Mouse (Mus musculus) mouse embryonic stem cell (cell line): ENCODE data around the gene Ikzf3.

ENCODE experiments used
- in situ Hi-C, 2 experiments: fragments of 300-500 bp; cut with MboI; formaldehyde crosslinking; loops; 1 replicate in 1 of 2; 3 replicates in 1 of 2; pipeline ENCODE4 v1.14.3; 2019 to 2020; ENCODE audit warnings: low sequenced_read_pairs in 2 of 2, low pct_unique_long_range_greater_than_20kb in 1 of 2, mixed read lengths in 1 of 2; ENCODE audit not compliant: unreplicated experiment in 1 of 2

Ikzf3 gene

DNA sequence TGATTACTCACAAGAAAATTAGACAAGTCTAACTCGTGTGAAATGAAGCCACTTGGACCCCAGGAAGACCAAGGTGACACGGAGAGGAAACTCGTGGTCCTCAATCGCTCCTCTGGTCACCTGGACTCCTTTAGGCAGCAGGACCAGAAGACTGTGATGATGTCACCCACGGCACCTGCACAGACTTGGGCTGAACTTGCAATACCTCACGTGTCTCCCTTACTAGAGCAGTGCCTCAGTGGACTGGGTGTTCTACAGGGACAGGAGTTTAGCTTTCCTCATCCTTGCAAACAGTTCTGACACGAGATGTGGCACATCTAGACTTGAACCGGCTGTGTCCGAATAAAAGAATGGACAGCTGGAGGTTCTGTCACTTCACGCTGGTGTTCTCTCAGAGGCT, 63.8 kb downstream of the Ikzf3 start:
- in situ Hi-C loops, result no loop called here

DNA sequence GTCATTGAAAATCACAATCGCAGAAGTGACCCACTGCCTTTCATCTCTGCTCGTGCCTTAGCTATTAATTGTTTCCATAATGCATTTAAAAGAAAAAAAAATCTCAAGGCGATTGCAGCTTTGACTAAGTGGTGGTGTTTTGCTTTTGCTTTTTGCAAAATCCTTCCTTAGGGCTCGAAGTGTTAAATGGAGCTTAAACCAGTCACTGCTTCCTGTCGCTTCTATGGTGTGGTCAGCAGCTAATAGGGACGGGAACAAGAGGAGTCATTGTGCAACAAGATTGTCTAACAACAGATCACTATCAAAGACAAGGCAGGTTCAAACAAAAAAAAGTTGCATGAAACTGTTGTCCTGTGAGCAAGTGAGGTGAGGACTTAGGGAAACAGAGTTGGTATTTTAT, 64.6 kb downstream of the Ikzf3 start:
- in situ Hi-C loops, result no loop called here

- in situ Hi-C loops, result no loop called here
Measured at GRCm38 (mm10) chr11:98479940-98480497, 65.8 kb downstream of the Ikzf3 start.

- in situ Hi-C loops, result no loop called here
Measured at GRCm38 (mm10) chr11:98479026-98479939, 66.5 kb downstream of the Ikzf3 start.

DNA sequence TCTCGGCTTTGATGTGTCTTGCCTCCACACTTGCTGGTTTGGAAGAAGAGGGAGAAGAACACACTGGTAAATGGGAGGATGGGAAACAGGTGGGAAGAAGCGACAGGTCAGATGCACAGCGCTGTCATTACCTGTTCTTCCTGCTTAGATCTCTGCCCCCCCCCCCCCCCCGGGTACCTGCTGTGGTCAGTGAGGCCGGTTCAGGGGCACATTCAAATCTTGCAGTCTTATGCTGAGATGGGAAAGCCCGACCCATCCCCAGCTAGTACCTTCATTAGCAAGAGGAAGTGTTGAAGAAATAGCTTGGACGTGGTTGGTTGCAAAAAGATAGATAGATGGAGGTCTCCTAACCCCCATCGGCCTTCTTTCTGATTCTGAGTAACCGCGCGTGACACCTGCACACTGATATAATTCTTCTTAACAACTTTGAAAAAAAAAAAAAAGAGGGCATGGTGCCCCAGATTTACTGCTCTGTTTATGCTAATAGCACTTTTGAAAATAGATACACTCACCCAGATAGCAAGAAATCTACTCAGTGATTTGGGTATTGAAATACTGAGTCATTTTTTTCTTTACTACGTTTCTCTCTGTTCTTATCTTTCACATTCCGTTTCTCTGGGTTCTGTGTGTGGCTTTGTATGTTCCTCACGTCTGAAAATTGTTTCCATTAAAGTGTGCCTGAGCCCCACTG, 68.7 kb downstream of the Ikzf3 start:
- in situ Hi-C loops, result no loop called here

- in situ Hi-C loops, result no loop called here
Measured at GRCm38 (mm10) chr11:98476434-98476807, 69.4 kb downstream of the Ikzf3 start.

- in situ Hi-C loops, result no loop called here
Measured at GRCm38 (mm10) chr11:98475630-98476433, 70.0 kb downstream of the Ikzf3 start.

DNA sequence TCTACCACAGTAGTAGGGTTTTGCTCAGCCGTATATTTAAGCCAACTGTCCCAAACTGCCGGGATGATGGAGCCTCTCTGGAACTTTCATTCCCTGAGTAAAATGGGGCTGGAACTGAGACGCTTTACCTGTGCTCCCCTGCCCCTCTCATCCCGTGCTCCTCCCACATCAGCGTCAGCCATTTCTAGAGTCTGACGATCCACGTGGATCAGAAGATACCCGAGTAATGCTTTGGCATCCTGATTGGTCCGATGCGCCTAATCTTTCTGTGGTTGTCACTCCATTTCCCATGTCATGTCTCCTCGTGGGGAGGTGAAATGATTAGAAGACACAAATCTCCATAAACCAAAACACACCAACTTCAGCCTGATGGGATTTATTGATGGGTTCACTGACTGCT, 70.9 kb downstream of the Ikzf3 start:
- in situ Hi-C loops, result no loop called here

GRCm38 (mm10) chr11:98473916-98474479, 71.8 kb downstream of the Ikzf3 start:
- in situ Hi-C loops, result no loop called here

GRCm38 (mm10) chr11:98472696-98473095, 73.1 kb downstream of the Ikzf3 start:
- in situ Hi-C loops, result no loop called here

DNA sequence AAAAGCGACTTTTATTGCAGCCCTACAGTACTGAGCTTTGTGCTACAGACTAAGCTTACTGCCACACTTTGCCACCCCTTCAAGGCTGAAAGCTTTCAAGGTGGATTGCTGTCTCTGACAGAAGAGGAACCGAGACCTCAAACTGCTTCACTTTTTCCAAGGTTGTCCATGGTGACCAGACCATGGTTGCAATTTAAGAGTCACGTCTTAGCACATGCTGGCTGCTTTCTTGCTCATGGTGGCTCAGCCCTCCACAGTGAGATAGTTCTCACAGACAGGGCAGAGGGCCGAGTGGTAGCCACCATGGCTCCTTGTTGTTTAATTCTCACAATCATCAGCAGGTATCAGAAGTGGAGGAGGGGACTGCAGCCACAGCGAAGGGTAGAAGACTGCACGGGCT, 75.0 kb downstream of the Ikzf3 start:
- in situ Hi-C loops, result no loop called here

GRCm38 (mm10) chr11:98469761-98470714, 75.8 kb downstream of the Ikzf3 start:
- in situ Hi-C loops, result no loop called here

DNA sequence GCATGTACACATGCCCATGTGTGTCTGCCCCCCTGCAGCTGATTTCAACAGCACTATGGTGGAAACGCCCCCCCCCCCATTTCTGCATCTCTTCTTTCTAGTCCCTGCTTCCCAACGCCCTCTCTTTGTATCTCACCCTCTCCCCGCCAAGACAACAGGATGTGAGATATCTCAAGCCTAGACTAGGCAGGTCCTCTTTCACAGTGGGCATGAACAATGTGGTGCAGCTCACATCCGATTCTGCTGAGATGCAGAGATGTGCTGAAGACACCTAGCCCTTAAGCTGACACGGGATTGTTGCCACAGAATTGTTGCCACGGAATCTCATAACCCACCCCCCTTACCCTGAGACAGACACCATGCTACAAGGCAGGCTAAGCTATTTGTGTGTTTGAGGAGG, 81.3 kb downstream of the Ikzf3 start:
- in situ Hi-C loops, result no loop called here

GRCm38 (mm10) chr11:98463911-98464310, 81.9 kb downstream of the Ikzf3 start:
- in situ Hi-C loops, result no loop called here

DNA sequence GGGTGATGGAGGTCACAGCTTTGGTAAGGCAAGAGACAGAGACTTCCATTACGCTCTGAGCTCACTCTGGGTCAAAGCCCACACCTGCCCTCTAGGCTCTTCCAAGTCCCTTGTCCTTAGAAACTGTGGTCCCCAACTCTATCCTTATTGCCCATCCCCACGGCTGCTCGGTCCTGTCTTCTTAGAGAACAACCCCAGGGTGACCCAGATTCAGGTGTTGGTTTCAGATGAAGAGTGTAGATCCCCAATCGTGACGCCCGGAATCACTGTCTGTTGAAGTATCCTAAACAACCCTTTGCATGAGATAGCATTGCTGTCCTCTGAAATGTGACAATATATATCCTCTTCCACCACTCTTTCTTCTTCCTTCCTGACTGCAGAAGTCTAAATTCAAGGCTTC, 83.6 kb downstream of the Ikzf3 start:
- in situ Hi-C loops, result no loop called here

DNA sequence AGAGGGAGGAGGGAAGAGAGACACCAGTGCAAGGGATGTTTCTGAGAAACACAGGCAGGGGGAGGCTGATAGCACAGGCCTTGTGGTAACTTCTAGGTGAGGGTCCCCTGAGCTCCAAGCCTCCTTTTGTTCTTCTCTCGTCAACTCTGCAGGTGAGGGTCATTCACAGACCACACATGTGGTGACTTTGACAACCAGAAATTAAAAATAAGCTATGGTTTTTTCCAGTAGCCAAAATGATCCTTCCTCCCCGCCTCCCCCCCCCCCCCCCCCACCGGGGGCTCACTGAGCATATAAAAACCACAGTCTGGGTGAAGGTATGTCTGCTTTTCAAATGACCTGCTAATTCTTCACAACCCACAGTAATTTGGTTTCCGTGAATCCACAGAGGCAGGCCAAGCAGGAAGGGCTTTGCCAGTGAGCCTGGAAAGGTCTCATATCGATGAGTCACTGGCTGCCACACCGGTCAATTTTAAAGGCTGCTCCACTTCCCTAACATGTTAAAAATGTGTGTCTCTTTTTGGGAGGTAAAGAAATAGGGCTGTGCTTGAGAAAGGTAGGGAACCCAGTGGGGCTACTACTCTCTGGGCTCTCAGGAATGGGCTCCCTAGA, 84.6 kb downstream of the Ikzf3 start:
- in situ Hi-C loops, result no loop called here

DNA sequence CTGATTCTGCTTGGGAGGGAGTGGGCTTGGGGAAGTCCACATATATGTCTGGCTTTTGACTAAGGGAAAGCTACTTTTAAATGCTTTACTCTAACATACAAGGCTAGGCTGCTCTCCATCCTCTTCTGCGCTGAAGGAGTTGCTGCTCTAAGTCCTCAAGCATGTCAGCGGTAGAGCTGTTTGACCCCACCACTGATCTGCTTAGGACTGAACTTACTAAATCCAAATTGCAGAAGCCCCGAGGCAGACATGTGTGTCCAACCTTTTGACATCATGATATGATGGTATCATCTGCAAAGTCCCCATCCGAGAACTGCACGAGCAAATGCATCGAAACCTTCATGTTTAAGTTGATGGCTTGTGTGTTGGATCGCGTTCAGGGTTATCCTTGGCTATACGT, 86.0 kb downstream of the Ikzf3 start:
- in situ Hi-C loops, result no loop called here
